Mouse (Mus musculus) CH12.LX (cell line): Measurements from ENCODE around the gene Hip1. TPM values are rescaled to one million over a fixed set of nuclear protein-coding genes. Genes with fewer than 3 reads are reported as not detected.

Experiments used
- DNase-seq: peaks from one replicate; pipeline ENCODE4 v3.0.0-alpha.2; 2013; ENCODE audit errors: extremely low read depth
- H3K27ac ChIP-seq: 2 replicates; pipeline ENCODE4 v1.5.1; 2012; ENCODE audit warnings: low read depth, mild to moderate bottlenecking, control low read depth, moderate library complexity; ENCODE audit not compliant: insufficient read depth
- H3K27me3 ChIP-seq: replicated peaks from 2 replicates; pipeline ENCODE3; 2012; ENCODE audit warnings: inconsistent platforms
- H3K36me3 ChIP-seq, 2 experiments: replicated peaks in 1 of 2; 2 replicates each; pipeline versions ENCODE3 to v1.6.1; 2012; ENCODE audit warnings: inconsistent platforms in 1 of 2, low read length in 1 of 2, mild to moderate bottlenecking in 1 of 2, mixed read lengths in 1 of 2, moderate library complexity in 1 of 2; ENCODE audit not compliant: control insufficient read depth in 1 of 2, insufficient read depth in 1 of 2
- H3K4me1 ChIP-seq, 2 experiments: 2 replicates each; pipeline ENCODE4 v1.6.1; 2012; ENCODE audit warnings: inconsistent platforms in 1 of 2, moderate library complexity in 1 of 2; ENCODE audit not compliant: insufficient read depth in 2 of 2, control insufficient read depth in 1 of 2
- H3K4me2 ChIP-seq: 2 replicates; pipeline ENCODE4 v1.6.1; 2012; ENCODE audit warnings: low read depth, mild to moderate bottlenecking, control low read depth; ENCODE audit not compliant: poor library complexity, insufficient read depth, severe bottlenecking
- H3K4me3 ChIP-seq, 3 experiments: fragments of 150-350 bp in 1 of 3; sonication (generic) in 1 of 3; replicated peaks in 1 of 3; 2 replicates each; pipeline versions ENCODE3 to v1.5.1; 2011 to 2012; ENCODE audit warnings: low read depth in 2 of 3, low read length in 2 of 3, mild to moderate bottlenecking in 2 of 3, moderate library complexity in 2 of 3, control low read depth in 1 of 3, improper control_type of control experiment in 1 of 3, inconsistent platforms in 1 of 3, mixed read lengths in 1 of 3; ENCODE audit not compliant: poor library complexity in 1 of 3
- H3K79me2 ChIP-seq: replicated peaks from 2 replicates; pipeline ENCODE4 v1.6.1; 2012; ENCODE audit warnings: mild to moderate bottlenecking, moderate library complexity; ENCODE audit not compliant: control insufficient read depth, poor library complexity, insufficient read depth, severe bottlenecking; ENCODE audit errors: extremely low read depth
- H3K9ac ChIP-seq: 2 replicates; pipeline ENCODE4 v1.6.1; 2012; ENCODE audit warnings: low read depth, mild to moderate bottlenecking, control low read depth, moderate library complexity; ENCODE audit not compliant: insufficient read depth
- H3K9me3 ChIP-seq: replicated peaks from 2 replicates; pipeline ENCODE3; 2012; ENCODE audit warnings: low read length, inconsistent platforms, mixed read lengths
- CHD2 ChIP-seq: IDR thresholded peaks from 2 replicates; pipeline ENCODE4 v1.6.1; 2011; ENCODE audit warnings: low read length, improper control_type of control experiment
- CTCF ChIP-seq, 2 experiments: IDR thresholded peaks in 1 of 2; conservative IDR thresholded peaks in 1 of 2; 2 replicates each; pipeline ENCODE4 v1.5.1; 2011 to 2012; ENCODE audit warnings: low read depth in 2 of 2, low read length in 2 of 2, improper control_type of control experiment in 1 of 2, inconsistent platforms in 1 of 2, mild to moderate bottlenecking in 1 of 2, moderate library complexity in 1 of 2
- E2F4 ChIP-seq: IDR thresholded peaks from 2 replicates; pipeline ENCODE4 v1.6.1; 2011; ENCODE audit warnings: low read depth, low read length, improper control_type of control experiment; ENCODE audit not compliant: insufficient replicate concordance
- EP300 ChIP-seq: IDR thresholded peaks from 2 replicates; pipeline ENCODE4 v1.6.1; 2011; ENCODE audit warnings: low read length, improper control_type of control experiment
- ETS1 ChIP-seq: conservative IDR thresholded peaks from 2 replicates; pipeline ENCODE4 v1.6.1; 2012; ENCODE audit warnings: low read depth, mild to moderate bottlenecking, inconsistent platforms, low read length, improper control_type of control experiment, moderate library complexity
- GABPA ChIP-seq: IDR thresholded peaks from 2 replicates; pipeline ENCODE4 v1.6.1; 2012; ENCODE audit warnings: low read depth, low read length, improper control_type of control experiment, inconsistent platforms; ENCODE audit not compliant: insufficient replicate concordance
- JUN ChIP-seq: IDR thresholded peaks from 2 replicates; pipeline ENCODE4 v1.6.1; 2011; ENCODE audit warnings: low read depth, mild to moderate bottlenecking, low read length, improper control_type of control experiment, moderate library complexity; ENCODE audit not compliant: insufficient read depth
- KAT2A ChIP-seq: IDR thresholded peaks from 2 replicates; pipeline ENCODE4 v1.6.1; 2012; ENCODE audit warnings: low read length, improper control_type of control experiment, inconsistent platforms; ENCODE audit not compliant: insufficient replicate concordance
- MAX ChIP-seq: IDR thresholded peaks from 2 replicates; pipeline ENCODE4 v1.6.1; 2011; ENCODE audit warnings: low read length, improper control_type of control experiment
- NELFE ChIP-seq: IDR thresholded peaks from 2 replicates; pipeline ENCODE4 v1.6.1; 2011; ENCODE audit warnings: low read depth, low read length, improper control_type of control experiment
- PAX5 ChIP-seq: IDR thresholded peaks from 2 replicates; pipeline ENCODE4 v1.6.1; 2012; ENCODE audit warnings: low read length, inconsistent platforms, mixed read lengths
- POLR2A ChIP-seq: IDR thresholded peaks from 2 replicates; pipeline ENCODE4 v1.6.1; 2011; ENCODE audit warnings: low read depth, mild to moderate bottlenecking, improper control_type of control experiment, low read length
- RCOR1 ChIP-seq: conservative IDR thresholded peaks from 2 replicates; pipeline ENCODE4 v1.6.1; 2012; ENCODE audit warnings: low read depth, mild to moderate bottlenecking, inconsistent platforms, low read length, improper control_type of control experiment
- SIN3A ChIP-seq: IDR thresholded peaks from 2 replicates; pipeline ENCODE4 v1.6.1; 2012; ENCODE audit warnings: low read length, improper control_type of control experiment, inconsistent platforms
- SMC3 ChIP-seq: IDR thresholded peaks from 2 replicates; pipeline ENCODE4 v1.6.1; 2011; ENCODE audit warnings: low read depth, low read length, improper control_type of control experiment
- TBP ChIP-seq: conservative IDR thresholded peaks from 2 replicates; pipeline ENCODE4 v1.6.1; 2011; ENCODE audit warnings: low read depth, low read length, improper control_type of control experiment
- TCF12 ChIP-seq: IDR thresholded peaks from 2 replicates; pipeline ENCODE4 v1.6.1; 2014; ENCODE audit warnings: low read depth, mild to moderate bottlenecking, inconsistent platforms, low read length, improper control_type of control experiment
- USF1 ChIP-seq: IDR thresholded peaks from 2 replicates; pipeline ENCODE4 v1.6.1; 2014; ENCODE audit warnings: low read depth, mild to moderate bottlenecking, inconsistent platforms, low read length, improper control_type of control experiment
- ZKSCAN1 ChIP-seq: IDR thresholded peaks from 2 replicates; pipeline ENCODE4 v1.6.1; 2012; ENCODE audit warnings: low read depth, inconsistent platforms, low read length, improper control_type of control experiment, borderline replicate concordance
- ZMIZ1 ChIP-seq: IDR thresholded peaks from 2 replicates; pipeline ENCODE4 v1.6.1; 2012; ENCODE audit warnings: low read depth, mild to moderate bottlenecking, inconsistent platforms, low read length, improper control_type of control experiment
- ZNF384 ChIP-seq: IDR thresholded peaks from 2 replicates; pipeline ENCODE4 v1.6.1; 2012; ENCODE audit warnings: low read depth, low read length, improper control_type of control experiment, inconsistent platforms
- dilution Hi-C: fragments of 300-500 bp; cut with MboI; formaldehyde crosslinking; loops from 2 replicates; pipeline ENCODE4 v1.14.3; 2020; ENCODE audit warnings: low sequenced_read_pairs; ENCODE audit not compliant: extremely low pct_unique_long_range_greater_than_20kb, extremely low pct_ligation_motif_present
- in situ Hi-C: fragments of 300-500 bp; cut with MboI; formaldehyde crosslinking; loops from 3 replicates; pipeline ENCODE4 v1.14.3; 2019; ENCODE audit warnings: low sequenced_read_pairs, low pct_ligation_motif_present, low pct_unique_long_range_greater_than_20kb, mixed read lengths
- polyA plus RNA-seq: library from polyadenylated mRNA; unstranded; fragments of >175 nt; gene quantifications from 2 replicates; pipeline ENCODE4 v1.2.1, GENCODE M21; 2012; ENCODE audit warnings: low read depth; ENCODE audit not compliant: insufficient read length
- total RNA-seq, 2 experiments: library from RNA; depleted of rRNA; stranded (reverse); fragments of 300-350 nt in 1 of 2; fragments of >200 nt in 1 of 2; gene quantifications; 2 replicates each; pipeline ENCODE4 v1.2.3; 2012 to 2014

Hip1 gene
- total and polyA plus RNA-seq, 3 experiments = 2.2 to 6.4 (median 3.4) TPM

GRCm38 (mm10) chr5:135451100-135451499 lies 93.8 kb downstream of the Hip1 start:
- TF ChIP-seq SIN3A (no peak), TCF12 (no peak), KAT2A (no peak), NELFE (no peak), ZKSCAN1 (no peak), ETS1 (no peak), RCOR1 (no peak), E2F4 (no peak), PAX5 (no peak), TBP (no peak), CHD2 (no peak), JUN (no peak), ZNF384 (no peak), GABPA (no peak)
- TF ChIP-seq, all 38 proteins: peak for 0
- Histone ChIP-seq H3K9ac (no peak overlapping the region), H3K27me3 (no peaks in the 10 kb centered on the region), H3K4me1 (peaks cover 0 to 7% of the 10 kb centered on the region in 2 experiments; a peak in 2 of 4 replicates), H3K79me2 (no peaks in the 10 kb centered on the region), H3K27ac (no peak overlapping the region), H3K4me2 (no peak overlapping the region), H3K36me3 (peaks cover 4 to 38% of the 10 kb centered on the region in 2 experiments), H3K9me3 (peaks cover 12% of the 10 kb centered on the region), H3K4me3 (no peak overlapping the region)
- dilution Hi-C loops (no loop called here), in situ Hi-C loops (loop anchor here (10.0 kb wide), 1 partner anchor 46 kb away; no protein-coding TSS in a partner anchor)
- DNase-seq = no peak

GRCm38 (mm10) chr5:135445755-135446154 lies 99.2 kb downstream of the Hip1 start:
- TF ChIP-seq USF1 (no peak), SMC3 (no peak), SIN3A (no peak), MAX (no peak), ETS1 (no peak), ZMIZ1 (no peak), POLR2A (no peak), CTCF (conservative IDR thresholded peaks at IDR 0.05 in 1 of 2, IDR thresholded peaks at IDR 0.05 in 1 of 2; ENCODE audit: low read depth in 2 of 2, low read length in 2 of 2) (no peak), EP300 (no peak), PAX5 (no peak)
- Histone ChIP-seq H3K27ac (no peak overlapping the region), H3K4me3 (no peak overlapping the region), H3K79me2 (no peaks in the 10 kb centered on the region), H3K9me3 (no peaks in the 10 kb centered on the region), H3K36me3 (peaks cover 4 to 34% of the 10 kb centered on the region in 2 experiments), H3K9ac (no peak overlapping the region), H3K27me3 (no peaks in the 10 kb centered on the region), H3K4me2 (no peak overlapping the region), H3K4me1 (no peaks in the 10 kb centered on the region)
- DNase-seq = no peak
- dilution Hi-C loops (no loop called here), in situ Hi-C loops (no loop called here)
